In genomic region chr4:89469883-89470282, GRCm38 (mm10) we compare ENCODE assay signal across 8 mouse cellular contexts.
DNase-seq lines count a peak whose midpoint lies in the region; ATAC-seq and TF ChIP-seq lines count a peak whose summit lies in the region.

No protein-coding gene starts in this region.

- H3K27ac ChIP-seq in intestine, embryonic 15.5 days = peak overlapping the region; percentile 11; the same call in 1 of the 2 replicates
- H3K27ac ChIP-seq in midbrain, postnatal 0 days (ENCODE audit: low read depth, low read length) = no peak overlapping the region

- peak; percentile 9 for DNase-seq in kidney, postnatal 14 days
- no peak for DNase-seq in kidney, adult 11 months
- DNase-seq in embryo, embryonic 11 days = peak; percentile 64
- peak; percentile 45 for DNase-seq in gonadal fat pad, adult 2 months (ENCODE audit: low read depth)
- peak; percentile 54 for DNase-seq in midbrain, postnatal 0 days (ENCODE audit: low spot score)
- DNase-seq in cerebellum, adult 18-20 months = no peak

- H3K9me3 ChIP-seq in intestine, embryonic 15.5 days = no peaks in the 10 kb centered on the region
- H3K9me3 ChIP-seq in midbrain, postnatal 0 days (ENCODE audit: low read length) = no peaks in the 10 kb centered on the region

- H3K4me1 ChIP-seq in intestine, embryonic 15.5 days (replicated peaks) = no peaks in the 10 kb centered on the region; the same call in 1 of the 2 replicates
- no peaks in the 10 kb centered on the region for H3K4me1 ChIP-seq in midbrain, postnatal 0 days (ENCODE audit: insufficient read depth, low read length)

- no peaks in the 10 kb centered on the region for H3K27me3 ChIP-seq in intestine, embryonic 15.5 days (replicated peaks)
- no peaks in the 10 kb centered on the region for H3K27me3 ChIP-seq in midbrain, postnatal 0 days (ENCODE audit: insufficient read depth, low read length)

- 0 out of 2 replicates have a peak, but pooled peaks have one; percentile 46 for ATAC-seq in intestine, embryonic 15.5 days
- ATAC-seq in midbrain, postnatal 0 days (ENCODE audit: low FRiP score) = peak; percentile 49; the same call in 1 of the 2 replicates
- ATAC-seq in monocyte, adult 5-6 weeks (replicated peaks; ENCODE audit: insufficient number of reproducible peaks, low FRiP score, low TSS enrichment, poor library complexity, severe bottlenecking) = no peak

- no peak overlapping the region for H3K4me3 ChIP-seq in intestine, embryonic 15.5 days (replicated peaks)
- no peak overlapping the region for H3K4me3 ChIP-seq in midbrain, postnatal 0 days (ENCODE audit: low read depth, low read length)

- H3K36me3 ChIP-seq in intestine, embryonic 15.5 days = no peaks in the 10 kb centered on the region
- H3K36me3 ChIP-seq in midbrain, postnatal 0 days (ENCODE audit: insufficient read depth, low read length) = no peaks in the 10 kb centered on the region

- 46% methylated on average over 8 of the region's 8 CpGs for WGBS in intestine, embryonic 15.5 days
- WGBS in midbrain, postnatal 0 days = 19% methylated on average over 8 of the region's 8 CpGs

- H3K4me2 ChIP-seq in intestine, embryonic 15.5 days (replicated peaks) = no peak overlapping the region
- H3K4me2 ChIP-seq in midbrain, postnatal 0 days (ENCODE audit: low read depth, low read length, poor library complexity, severe bottlenecking) = no peak overlapping the region

- H3K9ac ChIP-seq in intestine, embryonic 15.5 days = no peak overlapping the region
- H3K9ac ChIP-seq in midbrain, postnatal 0 days (replicated peaks; ENCODE audit: low read length, poor library complexity, severe bottlenecking) = no peak overlapping the region

- TF ChIP-seq CTCF in midbrain, postnatal 0 days (IDR thresholded peaks at IDR 0.05) = no peak

Comparison
In these comparisons a context has a peak if more than half of its experiments do, and no peak if none do; other contexts are left out.
1. DNase-seq: peak in kidney, postnatal 14 days (single experiment), embryo, embryonic 11 days (single experiment), gonadal fat pad, adult 2 months (single experiment) and midbrain, postnatal 0 days (single experiment); none in kidney, adult 11 months (single experiment) and cerebellum, adult 18-20 months (0 of 2).